Mouse (Mus musculus) inflammation-experienced regulatory T-cells (primary cell): ENCODE measurements around the gene Dgat2. TPM values are rescaled to one million over a fixed set of nuclear protein-coding genes. Genes with fewer than 3 reads are reported as not detected.

Experiments
- polyA plus RNA-seq, 2 experiments: library from polyadenylated mRNA; unstranded; fragments of 100-300 nt; shearing (Covaris generic); gene quantifications; one replicate each; pipeline ENCODE4 v1.2.1; 2017

Dgat2 gene
- polyA plus RNA-seq: 10 to 100 TPM in 1 of 2 experiments, 1 to 10 TPM in 1; 6.0 to 11.8 TPM

GRCm38 (mm10) chr7:99182432-99183172 lies at the start of gene Dgat2:
Gene Dgat2, minus strand, starts transcription at chr7:99182719.

GRCm38 (mm10) chr7:99140984-99141918 lies 41.3 kb downstream of the Dgat2 start, which contains the start of gene Uvrag:
Gene Uvrag, minus strand, starts transcription at chr7:99141141.

Other genes with a start within 250 kb of the Dgat2 start
- gene Uvrag, start 41.6 kb downstream of the Dgat2 start, polyA plus RNA-seq: 10 to 100 TPM; 49.6 to 59.3 TPM
- gene Mogat2, start 55.9 kb upstream of the Dgat2 start, polyA plus RNA-seq: under 1 TPM; 0.94 to 0.99 TPM
- 10 to 100 TPM; 28.9 to 33.9 TPM for gene Map6, start 84.7 kb upstream of the Dgat2 start, polyA plus RNA-seq
- gene Serpinh1, start 170.5 kb upstream of the Dgat2 start, polyA plus RNA-seq: 1 to 10 TPM in 1 of 2 experiments, under 1 TPM in 1; 0.17 to 2.2 TPM
- gene Gdpd5, start 198.7 kb upstream of the Dgat2 start, polyA plus RNA-seq: 10 to 100 TPM; 16.1 to 26.4 TPM